Mouse (Mus musculus): Measurements from ENCODE around the gene Asic3. TPM values are rescaled to one million over a fixed set of nuclear protein-coding genes. Genes with fewer than 3 reads are reported as not detected.

Gene Asic3
- 0.14 and 0.26 TPM in 2 replicates for polyA plus RNA-seq (2012; rRNA removed)

- DNase-seq (ENCODE audit: low read depth in 1 of 2, low spot score in 2 of 2), result no peak
- Histone ChIP-seq H3K27ac (ENCODE audit: insufficient read depth, low read length) (no peak within 1 kb of the TSS), H3K4me3 (ENCODE audit: extremely low read depth, insufficient read depth, insufficient read length) (no peak within 1 kb of the TSS), H3K27me3 (ENCODE audit: control insufficient read depth, insufficient read depth, low read length) (no peaks in the 10 kb centered on the region), H3K36me3 (ENCODE audit: control insufficient read depth, insufficient read depth, low read length) (no peaks in the 10 kb centered on the region; the same call in 1 of the 2 replicates), H3K4me1 (ENCODE audit: control insufficient read depth, insufficient read depth, insufficient read length) (peaks cover 3% of the 10 kb centered on the region; the same call in 1 of the 2 replicates)
- 24% methylated on average over 11 of the region's 11 CpGs for WGBS
- TF ChIP-seq CTCF (IDR thresholded peaks at IDR 0.05; ENCODE audit: extremely low read depth, insufficient read depth, insufficient read length, insufficient replicate concordance) (no peak), POLR2A (IDR thresholded peaks at IDR 0.05; ENCODE audit: low read depth, low read length) (no peak)
These were observed at the start of gene Asic3 for GRCm38 (mm10) chr5:24413042-24413693. Gene Asic3 (plus strand): TSS chr5:24413392.

GRCm38 (mm10) chr5:24363467-24363866, 49.7 kb upstream of the Asic3 start:
- no peaks in the 10 kb centered on the region for H3K27me3 ChIP-seq (ENCODE audit: control insufficient read depth, insufficient read depth, low read length)
- TF ChIP-seq CTCF (IDR thresholded peaks at IDR 0.05; ENCODE audit: extremely low read depth, insufficient read depth, insufficient read length, insufficient replicate concordance) (no peak), POLR2A (IDR thresholded peaks at IDR 0.05; ENCODE audit: low read depth, low read length) (no peak)
- no peak overlapping the region for H3K27ac ChIP-seq (ENCODE audit: insufficient read depth, low read length)
- WGBS, result 86% methylated on average over 2 of the region's 2 CpGs
- DNase-seq (ENCODE audit: low read depth in 1 of 2, low spot score in 2 of 2), result no peak
- no peaks in the 10 kb centered on the region for H3K4me1 ChIP-seq (ENCODE audit: control insufficient read depth, insufficient read depth, insufficient read length)
- no peak overlapping the region for H3K4me3 ChIP-seq (ENCODE audit: extremely low read depth, insufficient read depth, insufficient read length)
- no peaks in the 10 kb centered on the region for H3K36me3 ChIP-seq (ENCODE audit: control insufficient read depth, insufficient read depth, low read length)

- 72% methylated on average over 3 of the region's 3 CpGs for WGBS
- Histone ChIP-seq H3K36me3 (ENCODE audit: control insufficient read depth, insufficient read depth, low read length) (no peaks in the 10 kb centered on the region), H3K4me3 (ENCODE audit: extremely low read depth, insufficient read depth, insufficient read length) (no peak overlapping the region), H3K4me1 (ENCODE audit: control insufficient read depth, insufficient read depth, insufficient read length) (no peaks in the 10 kb centered on the region), H3K27ac (ENCODE audit: insufficient read depth, low read length) (no peak overlapping the region), H3K27me3 (ENCODE audit: control insufficient read depth, insufficient read depth, low read length) (no peaks in the 10 kb centered on the region)
- TF ChIP-seq POLR2A (IDR thresholded peaks at IDR 0.05; ENCODE audit: low read depth, low read length), result no peak
- TF ChIP-seq CTCF (IDR thresholded peaks at IDR 0.05; ENCODE audit: extremely low read depth, insufficient read depth, insufficient read length, insufficient replicate concordance), result no peak
- no peak for DNase-seq (ENCODE audit: low read depth in 1 of 2, low spot score in 2 of 2)
These were observed 49.1 kb upstream of the Asic3 start for GRCm38 (mm10) chr5:24364061-24364460.

- no peaks in the 10 kb centered on the region for H3K36me3 ChIP-seq (ENCODE audit: control insufficient read depth, insufficient read depth, low read length)
- no peak for DNase-seq (ENCODE audit: low read depth in 1 of 2, low spot score in 2 of 2)
- no peaks in the 10 kb centered on the region for H3K27me3 ChIP-seq (ENCODE audit: control insufficient read depth, insufficient read depth, low read length)
- TF ChIP-seq CTCF (IDR thresholded peaks at IDR 0.05; ENCODE audit: extremely low read depth, insufficient read depth, insufficient read length, insufficient replicate concordance), result no peak
- no peak for TF ChIP-seq POLR2A (IDR thresholded peaks at IDR 0.05; ENCODE audit: low read depth, low read length)
- H3K27ac ChIP-seq (ENCODE audit: insufficient read depth, low read length), result 0 out of 2 replicates have a peak within 1 kb of the TSS, but pooled peaks have one; percentile 15
- WGBS, result 76% methylated on average over 12 of the region's 12 CpGs
- H3K4me1 ChIP-seq (ENCODE audit: control insufficient read depth, insufficient read depth, insufficient read length), result no peaks in the 10 kb centered on the region
- 0 out of 2 replicates have a peak within 1 kb of the TSS, but pooled peaks have one; percentile 3 for H3K4me3 ChIP-seq (ENCODE audit: extremely low read depth, insufficient read depth, insufficient read length)
These were observed 48.7 kb upstream of the Asic3 start, which contains the start of gene Nos3 for GRCm38 (mm10) chr5:24364508-24364907. Gene Nos3 (plus strand): TSS chr5:24364810.

- TF ChIP-seq CTCF (IDR thresholded peaks at IDR 0.05; ENCODE audit: extremely low read depth, insufficient read depth, insufficient read length, insufficient replicate concordance) (no peak), POLR2A (IDR thresholded peaks at IDR 0.05; ENCODE audit: low read depth, low read length) (no peak)
- Histone ChIP-seq H3K27ac (ENCODE audit: insufficient read depth, low read length) (0 out of 2 replicates have a peak overlapping the region, but pooled peaks have one; percentile 15), H3K4me1 (ENCODE audit: control insufficient read depth, insufficient read depth, insufficient read length) (no peaks in the 10 kb centered on the region), H3K27me3 (ENCODE audit: control insufficient read depth, insufficient read depth, low read length) (no peaks in the 10 kb centered on the region), H3K4me3 (ENCODE audit: extremely low read depth, insufficient read depth, insufficient read length) (0 out of 2 replicates have a peak overlapping the region, but pooled peaks have one; percentile 3), H3K36me3 (ENCODE audit: control insufficient read depth, insufficient read depth, low read length) (no peaks in the 10 kb centered on the region)
- WGBS, result 77% methylated on average over 10 of the region's 10 CpGs
- DNase-seq (ENCODE audit: low read depth in 1 of 2, low spot score in 2 of 2), result no peak
These were observed 48.2 kb upstream of the Asic3 start for GRCm38 (mm10) chr5:24364963-24365362.

- TF ChIP-seq POLR2A (IDR thresholded peaks at IDR 0.05; ENCODE audit: low read depth, low read length) (no peak), CTCF (IDR thresholded peaks at IDR 0.05; ENCODE audit: extremely low read depth, insufficient read depth, insufficient read length, insufficient replicate concordance) (no peak)
- Histone ChIP-seq H3K4me3 (ENCODE audit: extremely low read depth, insufficient read depth, insufficient read length) (no peak overlapping the region), H3K4me1 (ENCODE audit: control insufficient read depth, insufficient read depth, insufficient read length) (no peaks in the 10 kb centered on the region), H3K36me3 (ENCODE audit: control insufficient read depth, insufficient read depth, low read length) (no peaks in the 10 kb centered on the region), H3K27me3 (ENCODE audit: control insufficient read depth, insufficient read depth, low read length) (no peaks in the 10 kb centered on the region), H3K27ac (ENCODE audit: insufficient read depth, low read length) (no peak overlapping the region)
- DNase-seq (ENCODE audit: low read depth in 1 of 2, low spot score in 2 of 2), result no peak
- WGBS, result 13% methylated on average over 5 of the region's 5 CpGs
These were observed 47.7 kb upstream of the Asic3 start for GRCm38 (mm10) chr5:24365528-24365927.

GRCm38 (mm10) chr5:24366426-24366825, 46.8 kb upstream of the Asic3 start:
- TF ChIP-seq CTCF (IDR thresholded peaks at IDR 0.05; ENCODE audit: extremely low read depth, insufficient read depth, insufficient read length, insufficient replicate concordance) (no peak), POLR2A (IDR thresholded peaks at IDR 0.05; ENCODE audit: low read depth, low read length) (no peak)
- WGBS, result 72% methylated on average over 9 of the region's 9 CpGs
- H3K27ac ChIP-seq (ENCODE audit: insufficient read depth, low read length), result no peak overlapping the region
- no peaks in the 10 kb centered on the region for H3K36me3 ChIP-seq (ENCODE audit: control insufficient read depth, insufficient read depth, low read length)
- H3K4me1 ChIP-seq (ENCODE audit: control insufficient read depth, insufficient read depth, insufficient read length), result no peaks in the 10 kb centered on the region
- no peaks in the 10 kb centered on the region for H3K27me3 ChIP-seq (ENCODE audit: control insufficient read depth, insufficient read depth, low read length)
- no peak for DNase-seq (ENCODE audit: low read depth in 1 of 2, low spot score in 2 of 2)
- H3K4me3 ChIP-seq (ENCODE audit: extremely low read depth, insufficient read depth, insufficient read length), result no peak overlapping the region

Measured in spleen, adult 2 months (tissue).